35 mouse cellular contexts compared by ENCODE assay signal in genomic region chr6:99874852-99875251, GRCm38 (mm10).
"Had no signal": no experiment of that assay in that cellular context is flagged by ENCODE, and none has a peak within 500 bp of the region (broad histone marks: within the 10 kb centered on the region; RNA-seq: fewer than 3 reads in every experiment).

No protein-coding gene starts in this region.

- H3K27ac ChIP-seq: heart, embryonic 10.5 days; heart, embryonic 13.5 days; heart, embryonic 15.5 days; hindbrain, embryonic 10.5 days; hindbrain, embryonic 12.5 days; hindbrain, embryonic 13.5 days; hindbrain, embryonic 14.5 days; hindbrain, embryonic 15.5 days; hindbrain, postnatal 0 days; intestine, embryonic 15.5 days; kidney, embryonic 15.5 days; kidney, postnatal 0 days; layer of hippocampus, adult 2 months had no signal

- H3K36me3 ChIP-seq: heart, embryonic 10.5 days; heart, embryonic 12.5 days; heart, embryonic 13.5 days; heart, embryonic 15.5 days; hindbrain, embryonic 10.5 days; hindbrain, embryonic 12.5 days; hindbrain, embryonic 13.5 days; hindbrain, embryonic 15.5 days; intestine, embryonic 15.5 days; kidney, embryonic 15.5 days had no signal

- H3K9ac ChIP-seq: heart, embryonic 12.5 days; heart, embryonic 13.5 days; heart, embryonic 15.5 days; hindbrain, embryonic 12.5 days; hindbrain, embryonic 13.5 days; hindbrain, embryonic 14.5 days; hindbrain, embryonic 15.5 days; intestine, embryonic 15.5 days; kidney, embryonic 15.5 days had no signal

- DNase-seq: heart, postnatal 10 days; heart, postnatal 14 days; heart, postnatal 36 days; heart, postnatal 4 days; kidney, adult 11 months; kidney, adult 18-20 months; kidney, adult 2 months; kidney, adult 8-10 months; kidney, adult 9 months; kidney, postnatal 10 days; kidney, postnatal 14 days; kidney, postnatal 25 days; kidney, postnatal 36 days; kidney, postnatal 4 days; layer of hippocampus, adult 9-11 months; layer of hippocampus, postnatal 36 days had no signal

- ATAC-seq: hindbrain, embryonic 16.5 days; hindbrain, postnatal 0 days; inflammation-experienced regulatory T-cells, adult 6 months; intestine, embryonic 15.5 days; intestine, embryonic 16.5 days; intestine, postnatal 0 days had no signal

- H3K4me3 ChIP-seq: heart, embryonic 10.5 days; heart, embryonic 12.5 days; heart, embryonic 13.5 days; heart, embryonic 15.5 days; hindbrain, embryonic 10.5 days; hindbrain, embryonic 12.5 days; hindbrain, embryonic 13.5 days; hindbrain, embryonic 15.5 days; intestine, embryonic 15.5 days; kidney, embryonic 15.5 days; layer of hippocampus, adult 2 months had no signal

- H3K4me2 ChIP-seq: heart, embryonic 11.5 days; heart, embryonic 12.5 days; heart, embryonic 13.5 days; heart, embryonic 15.5 days; hindbrain, embryonic 12.5 days; hindbrain, embryonic 13.5 days; hindbrain, embryonic 14.5 days; hindbrain, embryonic 15.5 days; intestine, embryonic 15.5 days; kidney, embryonic 15.5 days had no signal

- H3K27me3 ChIP-seq: hindbrain, embryonic 12.5 days; hindbrain, embryonic 15.5 days; intestine, embryonic 15.5 days; kidney, embryonic 15.5 days had no signal

- H3K4me1 ChIP-seq: heart, embryonic 10.5 days; heart, embryonic 13.5 days; heart, embryonic 15.5 days; hindbrain, embryonic 10.5 days; hindbrain, embryonic 12.5 days; hindbrain, embryonic 13.5 days; hindbrain, embryonic 15.5 days; intestine, embryonic 15.5 days; kidney, embryonic 15.5 days had no signal

- H3K9me3 ChIP-seq: heart, embryonic 10.5 days; heart, embryonic 12.5 days; heart, embryonic 13.5 days; heart, embryonic 15.5 days; hindbrain, embryonic 10.5 days; hindbrain, embryonic 12.5 days; hindbrain, embryonic 13.5 days; hindbrain, embryonic 15.5 days; intestine, embryonic 15.5 days; kidney, embryonic 15.5 days had no signal
